Mouse (Mus musculus) urinary bladder, postnatal 25 days (tissue): ENCODE data around the gene Atp5b.
A peak's percentile ranks its signal among the peaks of the same experiment; 100 is the strongest.
"Not testable (repeated sequence)": the region's sequence is repeated elsewhere in the genome, so short reads cannot be mapped to it uniquely, and the experiment has no call there.

Source experiments
- DNase-seq: peaks from one replicate; pipeline ENCODE4 v3.0.0; 2022; ENCODE audit warnings: low spot score

The Atp5b gene

DNA sequence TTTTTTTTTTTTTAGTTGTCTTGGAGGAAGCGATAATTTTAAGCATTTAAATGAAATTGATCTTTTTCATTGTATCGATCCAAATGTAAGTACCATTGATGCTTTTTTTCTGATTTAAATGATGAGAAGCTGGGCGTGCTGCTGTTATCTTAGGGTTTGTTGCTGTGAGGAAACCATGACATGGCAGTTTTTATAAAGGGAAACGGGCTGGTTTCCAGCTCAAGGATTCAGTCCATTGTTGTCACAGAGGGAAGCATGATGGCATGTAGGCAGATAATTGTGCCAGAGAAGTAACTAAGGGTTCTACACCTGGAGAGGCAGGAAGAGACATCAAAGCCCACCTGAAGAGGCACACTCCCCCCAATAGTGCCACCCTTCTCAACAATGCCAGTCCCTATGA, 13.9 kb upstream of the Atp5b start:
- no peak for DNase-seq

DNA sequence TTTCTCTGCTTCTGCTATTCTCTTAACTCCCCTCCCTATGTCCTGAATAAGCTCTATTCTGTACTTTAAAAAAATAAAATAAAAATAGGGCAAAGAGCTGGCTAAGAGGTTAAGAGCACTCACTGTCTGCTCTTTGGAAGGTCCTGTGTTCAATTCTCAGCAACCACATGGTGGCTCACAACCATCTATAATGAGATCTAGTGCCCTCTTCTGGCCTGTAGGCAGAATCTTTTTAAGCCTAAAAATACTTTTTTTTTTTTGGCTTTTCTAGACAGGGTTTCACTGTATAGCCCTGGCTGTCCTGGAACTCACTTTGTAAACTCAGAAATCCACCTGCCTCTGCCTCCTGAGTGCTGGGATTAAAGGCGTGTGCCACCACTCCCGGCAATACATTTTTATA, 12.6 kb upstream of the Atp5b start:
- not testable (repeated sequence) for DNase-seq

DNA sequence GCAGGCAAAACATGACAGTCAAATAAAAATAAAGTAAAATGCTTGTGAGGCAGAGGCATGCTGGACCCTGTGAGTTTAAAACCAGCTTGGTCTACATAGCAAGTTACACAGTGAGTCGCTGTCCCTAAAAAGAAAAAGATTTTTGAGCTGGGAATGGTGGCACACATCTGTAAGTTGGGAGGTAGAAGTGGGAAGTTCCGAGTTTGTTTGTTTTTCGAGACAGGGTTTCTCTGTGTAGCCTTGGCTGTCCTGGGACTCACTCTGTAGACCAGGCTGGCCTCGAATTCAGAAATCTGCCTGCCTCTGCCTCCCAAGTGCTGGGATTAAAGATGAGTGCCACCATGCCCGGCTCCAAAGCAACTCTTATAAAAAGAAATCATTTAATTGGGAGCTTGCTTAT, 4.8 kb upstream of the Atp5b start:
- DNase-seq: not testable (repeated sequence)

DNA sequence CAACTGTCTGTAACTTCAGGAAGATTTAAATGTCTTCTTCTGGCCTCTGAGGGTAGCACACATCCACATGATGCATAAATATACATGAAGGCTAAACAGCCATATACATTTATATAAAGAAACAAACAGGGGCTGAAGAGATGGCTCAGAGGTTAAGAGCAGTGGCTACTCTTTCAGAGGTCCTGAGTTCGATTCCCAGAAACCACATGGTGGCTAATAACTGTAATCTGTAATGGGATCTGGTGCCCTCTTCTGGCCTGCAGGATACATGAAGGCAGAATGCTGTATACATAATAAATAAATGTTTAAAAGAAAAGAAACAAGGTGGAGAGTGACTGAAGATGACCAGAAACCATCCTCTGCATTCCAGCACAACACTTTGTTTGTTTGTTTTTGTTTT, 2.6 kb upstream of the Atp5b start:
- DNase-seq: no peak

DNA sequence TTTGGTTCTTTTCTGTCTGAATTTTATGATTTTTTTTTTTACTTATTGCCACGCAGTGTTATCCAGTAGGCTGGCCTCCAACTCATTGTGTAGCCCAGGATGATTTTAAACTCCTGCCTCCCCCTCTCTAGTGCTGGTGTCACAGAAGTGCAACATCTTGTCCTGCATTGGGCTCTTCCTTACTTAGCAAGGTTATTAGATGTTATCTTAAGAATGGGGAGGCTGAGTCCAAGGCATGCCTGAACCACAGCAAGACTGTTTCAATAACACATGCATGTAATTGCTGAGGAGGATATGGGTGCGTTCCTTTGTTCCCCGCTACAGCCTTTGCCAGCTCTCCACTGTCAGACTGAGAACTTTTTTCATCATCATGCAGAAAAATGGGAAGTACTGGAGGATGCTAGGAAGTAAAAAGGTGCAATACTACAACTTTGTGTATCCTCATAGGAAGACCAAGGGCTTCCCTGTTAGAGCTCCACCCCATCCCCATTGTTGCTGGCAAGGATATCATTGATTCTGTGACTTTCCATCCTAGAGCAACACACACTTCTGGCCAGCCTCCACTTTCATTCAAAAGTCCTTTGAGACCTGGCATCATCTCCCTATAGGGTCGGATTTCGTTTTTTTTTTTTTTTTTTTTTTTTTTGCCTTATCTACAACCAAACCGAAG, 1.1 kb upstream of the Atp5b start:
- no peak for DNase-seq

DNA sequence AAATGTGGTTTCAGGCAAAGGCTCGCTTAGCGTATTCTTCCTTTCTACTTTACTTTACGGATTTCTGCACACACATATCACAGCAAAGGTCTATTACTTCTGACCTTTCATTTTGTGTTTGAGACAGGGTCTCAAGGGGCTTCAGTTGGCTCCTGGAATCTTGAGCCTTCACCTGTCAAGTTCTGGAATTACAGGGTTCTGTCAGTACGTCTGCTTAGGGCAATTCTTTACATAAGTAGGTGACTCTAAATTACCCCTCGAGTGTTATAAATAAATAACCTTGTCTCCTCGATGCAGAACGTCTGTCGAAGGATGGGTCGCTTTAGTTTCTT, 630 bp upstream of the Atp5b start:
- DNase-seq: no peak

DNA sequence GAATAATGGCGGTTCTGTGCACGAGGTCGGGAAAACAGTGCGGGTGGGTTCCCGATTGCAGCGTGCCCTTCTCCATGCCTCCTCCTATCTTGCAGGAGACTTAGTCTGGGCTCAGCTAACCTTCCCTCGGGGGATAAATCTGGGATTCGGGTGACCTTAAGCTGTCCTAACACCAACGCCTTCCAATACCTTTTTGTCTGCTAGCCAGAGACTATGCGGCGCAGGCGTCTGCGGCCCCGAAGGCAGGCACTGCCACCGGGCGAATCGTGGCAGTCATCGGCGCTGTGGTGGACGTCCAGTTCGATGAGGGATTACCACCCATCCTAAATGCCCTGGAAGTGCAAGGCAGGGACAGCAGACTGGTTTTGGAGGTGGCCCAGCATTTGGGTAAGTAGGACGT, 615 bp downstream of the Atp5b start:
- DNase-seq: peak; percentile 25

DNA sequence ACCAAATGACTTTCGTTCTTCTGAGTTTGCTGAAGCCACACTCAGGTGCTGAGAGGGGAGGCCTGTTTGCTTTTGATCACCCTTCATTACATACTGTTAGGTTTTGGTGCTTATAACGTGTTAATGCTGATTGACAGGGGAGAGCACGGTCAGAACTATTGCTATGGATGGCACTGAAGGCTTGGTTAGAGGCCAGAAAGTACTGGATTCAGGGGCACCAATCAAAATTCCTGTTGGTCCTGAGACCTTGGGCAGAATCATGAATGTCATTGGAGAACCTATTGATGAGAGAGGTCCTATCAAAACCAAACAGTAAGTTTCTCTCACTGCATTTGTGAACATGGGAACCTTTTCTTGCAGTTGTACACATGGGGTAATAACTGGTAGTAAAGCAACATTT, 1.1 kb downstream of the Atp5b start:
- DNase-seq: no peak

DNA sequence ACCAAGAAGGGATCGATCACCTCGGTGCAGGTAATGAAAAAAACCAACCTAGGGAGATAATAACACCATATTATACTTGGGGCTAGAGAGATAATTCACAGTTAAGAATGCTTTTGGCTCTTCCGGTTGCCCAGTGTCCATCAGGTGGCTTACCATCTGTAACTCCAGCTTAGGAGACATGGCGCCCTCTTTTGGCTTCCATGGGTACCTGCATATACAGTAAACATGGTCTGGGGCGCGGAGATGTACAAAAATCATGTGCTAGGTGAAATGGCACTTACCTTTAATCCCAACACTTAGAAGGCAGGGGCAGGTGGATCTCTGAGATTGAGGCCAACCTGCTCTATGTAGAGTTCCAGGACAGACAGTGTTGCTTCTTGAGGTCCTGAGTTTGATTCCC, 3.3 kb downstream of the Atp5b start:
- DNase-seq: no peak

DNA sequence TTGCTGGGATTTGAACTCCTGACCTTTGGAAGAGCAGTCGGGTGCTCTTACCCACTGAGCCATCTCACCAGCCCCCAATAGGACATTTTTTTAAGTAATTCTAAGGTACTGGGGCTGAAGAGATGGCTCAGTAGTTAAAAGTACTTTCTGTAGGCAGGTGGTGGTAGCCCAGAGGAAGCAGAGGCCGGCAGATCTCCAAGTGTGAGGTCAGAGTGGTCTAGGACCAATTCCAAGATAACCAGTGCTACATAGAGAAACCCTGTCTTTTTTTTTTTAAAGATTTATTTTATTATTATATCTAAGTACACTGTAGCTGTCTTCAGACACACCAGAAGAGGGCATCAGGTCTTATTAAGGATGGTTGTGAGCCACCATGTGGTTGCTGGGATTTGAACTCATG, 4.1 kb downstream of the Atp5b start:
- DNase-seq: not testable (repeated sequence)

DNA sequence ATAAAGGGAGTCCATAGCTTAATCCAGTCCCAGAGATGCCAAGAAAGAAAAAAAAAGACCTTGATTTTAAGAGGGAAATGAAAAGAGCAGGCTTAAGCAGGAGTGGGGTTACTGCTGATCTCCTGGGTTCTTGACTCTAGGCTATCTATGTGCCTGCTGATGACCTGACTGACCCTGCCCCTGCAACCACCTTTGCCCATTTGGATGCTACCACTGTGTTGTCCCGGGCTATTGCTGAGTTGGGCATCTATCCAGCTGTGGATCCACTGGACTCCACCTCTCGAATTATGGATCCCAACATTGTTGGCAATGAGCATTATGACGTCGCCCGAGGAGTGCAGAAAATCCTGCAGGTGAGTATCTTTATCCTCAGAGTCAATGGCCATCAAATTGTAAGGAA, 5.1 kb downstream of the Atp5b start:
- DNase-seq: no peak

DNA sequence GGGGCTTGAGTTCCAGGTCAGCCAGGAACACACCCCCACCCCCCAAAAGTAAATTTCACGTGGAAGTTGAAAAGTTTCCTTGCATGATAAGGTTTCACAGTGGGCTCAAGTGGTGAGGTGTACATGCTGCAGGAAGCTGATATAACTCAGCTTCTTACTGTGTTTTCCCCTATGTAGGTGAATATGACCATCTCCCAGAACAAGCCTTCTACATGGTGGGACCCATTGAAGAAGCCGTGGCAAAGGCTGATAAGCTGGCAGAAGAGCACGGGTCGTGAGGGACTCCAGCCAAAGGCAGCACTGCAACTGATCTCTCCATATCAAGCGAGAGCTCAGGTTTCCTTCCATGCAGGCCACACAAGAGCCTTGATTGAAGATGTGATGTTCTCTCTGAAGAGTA, 6.8 kb downstream of the Atp5b start:
- no peak for DNase-seq

DNA sequence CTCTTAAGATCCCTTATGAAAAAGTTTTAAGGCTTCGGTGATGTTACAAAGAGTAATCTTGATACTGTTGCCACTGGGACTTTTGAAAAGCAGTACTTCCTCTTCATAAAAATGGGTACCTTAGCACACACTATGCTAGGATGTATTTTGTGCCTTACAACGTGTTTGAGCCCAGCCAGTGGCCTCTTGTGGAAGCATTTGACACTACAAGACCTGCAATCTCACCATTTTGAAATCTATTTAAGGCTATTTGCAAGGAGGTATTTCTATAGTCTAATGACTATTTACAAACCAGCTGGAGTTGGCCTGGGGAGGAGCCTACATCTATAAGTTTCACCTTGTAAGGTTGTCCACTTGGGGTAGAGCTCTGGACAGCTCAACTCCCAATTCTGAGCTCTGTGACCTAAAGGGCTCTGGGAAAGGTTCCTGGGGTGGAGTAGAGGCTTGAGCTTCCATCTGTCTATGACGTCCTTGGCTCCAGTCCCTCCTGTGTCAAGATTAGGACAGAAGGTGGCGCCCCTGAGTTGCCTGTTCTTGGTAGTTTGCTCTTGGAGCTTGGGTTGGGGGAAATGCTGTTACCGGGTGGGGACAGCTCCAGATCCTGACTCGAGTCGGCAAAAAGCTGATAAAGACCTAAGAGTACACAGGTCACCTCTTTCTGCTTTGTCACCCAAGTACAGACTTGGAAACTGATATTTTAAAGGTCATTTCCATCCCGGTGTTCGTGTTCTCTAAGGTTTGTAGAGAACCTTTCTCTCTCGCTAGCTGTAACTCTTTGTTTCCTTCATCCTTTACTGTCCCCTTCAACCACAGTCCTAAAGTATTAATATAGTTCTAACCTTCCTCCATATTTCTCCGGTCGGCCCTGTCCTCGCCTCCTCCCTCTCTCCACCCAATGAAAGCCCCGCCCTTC, 7.8 kb downstream of the Atp5b start:
- DNase-seq: peak; percentile 81

DNA sequence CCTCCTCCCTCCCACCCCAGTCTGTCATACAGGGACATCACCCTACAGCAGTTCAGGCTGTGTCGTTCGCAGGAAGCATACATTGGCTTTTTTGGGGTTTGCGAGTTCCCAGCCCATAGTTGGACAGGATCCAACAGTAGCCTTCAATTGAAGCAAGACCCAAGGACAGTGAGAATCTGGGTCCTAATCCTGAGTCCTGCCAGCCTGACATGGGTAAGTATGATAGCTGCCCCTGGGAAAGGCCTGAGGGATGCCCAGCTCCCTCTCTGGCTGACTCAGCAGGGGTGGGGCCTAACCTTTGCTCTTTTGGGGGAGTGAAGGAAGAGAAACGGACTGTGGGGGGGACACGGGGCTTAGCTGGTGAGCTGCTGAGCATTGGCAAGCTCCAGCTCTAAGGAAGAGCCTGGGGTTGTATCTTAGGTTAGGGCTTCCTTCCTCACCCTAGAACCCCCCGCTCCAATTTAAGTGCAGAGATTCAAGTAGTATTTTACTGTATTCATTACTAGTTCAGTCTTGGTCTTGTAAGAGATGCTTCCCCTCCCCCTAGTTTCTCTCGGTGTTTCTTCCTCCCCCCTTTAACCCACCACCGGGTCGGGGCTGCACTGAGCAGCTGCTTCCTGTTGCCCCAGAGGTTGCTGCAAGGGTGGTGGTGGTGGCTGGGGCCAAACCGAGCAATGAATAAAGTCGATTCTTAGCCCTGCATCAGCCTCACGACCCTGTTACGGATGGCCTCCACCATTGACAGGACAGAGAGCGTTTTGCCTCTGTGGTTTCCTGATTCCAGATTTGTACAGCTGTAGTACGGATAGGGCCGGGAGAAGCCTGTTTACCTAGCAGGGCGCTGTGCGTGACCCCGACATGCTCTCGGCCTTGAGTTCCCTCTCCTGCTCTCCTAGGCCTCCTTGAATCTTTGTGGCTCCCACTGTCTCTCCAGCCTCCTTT, 8.8 kb downstream of the Atp5b start, which contains the start of gene Baz2a:
TSS of gene Baz2a (plus strand) at position 14 of the 942 bp plus-strand sequence.
- peak; percentile 40 for DNase-seq

DNA sequence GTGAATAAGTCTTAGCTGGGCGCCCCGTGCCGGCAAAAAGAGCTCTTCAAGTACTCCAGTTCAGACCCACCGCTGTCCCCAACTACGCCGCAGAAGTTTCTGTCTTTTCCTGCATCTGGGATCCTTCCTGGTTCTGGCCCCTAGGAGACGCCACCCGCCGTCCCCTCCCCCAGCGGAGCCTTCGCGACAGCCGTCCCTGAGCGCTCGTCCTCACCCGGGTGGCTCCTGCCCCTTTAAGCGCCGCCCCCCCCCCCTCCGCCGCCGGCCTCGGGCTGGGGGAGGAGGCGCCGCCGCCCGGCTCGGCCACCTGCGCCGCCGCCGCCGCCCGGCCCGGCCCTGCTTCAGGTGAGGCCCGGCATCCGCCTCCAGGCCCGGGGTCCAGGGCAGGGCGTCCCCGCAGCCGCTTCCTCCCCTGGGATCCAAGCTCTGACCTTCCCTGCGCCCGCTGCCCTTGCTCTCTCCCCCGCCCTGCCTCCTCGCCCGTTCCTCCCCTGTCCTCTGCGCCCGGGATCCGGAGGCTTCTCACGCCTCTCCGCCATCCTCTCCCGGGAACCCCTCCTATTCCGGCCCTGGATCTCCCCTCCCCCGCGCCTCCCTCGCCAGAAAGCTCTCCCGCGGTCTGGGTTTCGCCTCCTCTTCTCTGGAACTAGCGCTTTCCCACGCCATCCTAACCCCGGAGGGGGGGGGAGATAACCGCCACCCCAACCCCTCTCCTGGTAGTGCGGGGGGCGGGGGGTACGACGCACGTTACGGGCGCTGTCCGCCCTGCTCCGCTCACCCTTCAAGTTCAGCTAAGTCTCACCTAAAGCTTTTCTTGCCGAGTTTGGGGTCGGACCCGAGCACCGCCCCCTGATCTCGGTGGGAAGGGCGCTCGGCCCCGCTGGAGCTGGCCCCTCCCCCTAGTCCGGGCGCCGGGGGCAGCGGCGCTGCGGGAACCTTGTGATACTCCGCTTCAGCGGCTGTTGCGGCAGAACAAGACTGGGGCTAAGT, 9.7 kb downstream of the Atp5b start:
- DNase-seq: peak; percentile 70

DNA sequence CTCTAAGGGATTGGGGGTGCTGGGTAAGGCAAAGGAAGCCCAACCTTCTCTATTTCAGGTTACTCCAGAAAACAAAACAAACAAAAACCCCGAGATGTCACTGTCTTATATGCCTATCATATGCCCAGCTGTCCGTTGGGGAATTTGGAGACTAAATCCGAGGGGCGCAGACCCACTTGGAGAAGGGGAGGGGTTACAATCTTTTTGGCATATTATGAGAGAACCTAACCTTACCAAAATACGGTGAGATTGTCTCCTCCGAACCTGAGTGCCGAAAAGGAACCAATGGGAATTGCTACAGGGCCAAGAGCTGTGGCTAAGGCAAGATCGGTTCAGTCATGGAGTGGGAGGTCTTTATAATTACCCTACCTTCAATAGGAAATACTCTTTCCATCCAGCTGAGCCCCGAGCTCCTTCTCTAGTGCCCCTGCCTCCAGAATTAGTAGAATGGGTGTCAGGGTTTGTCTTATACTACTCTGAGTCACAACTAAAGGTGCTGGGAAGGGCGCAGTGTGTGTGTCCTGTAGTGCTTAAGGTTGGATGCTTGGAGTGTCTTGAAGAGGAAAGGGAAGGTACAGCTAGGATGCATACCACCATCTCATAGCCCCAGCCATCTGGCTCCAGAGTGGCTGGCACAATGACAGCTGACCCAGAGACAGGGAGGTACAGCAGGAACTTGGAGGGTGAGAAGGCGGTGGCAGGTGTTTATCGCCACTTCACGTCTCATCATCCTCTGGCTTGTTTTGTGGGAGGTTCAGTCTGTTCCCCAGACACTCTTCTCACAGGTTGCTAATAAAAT, 10.6 kb downstream of the Atp5b start:
- no peak for DNase-seq

DNA sequence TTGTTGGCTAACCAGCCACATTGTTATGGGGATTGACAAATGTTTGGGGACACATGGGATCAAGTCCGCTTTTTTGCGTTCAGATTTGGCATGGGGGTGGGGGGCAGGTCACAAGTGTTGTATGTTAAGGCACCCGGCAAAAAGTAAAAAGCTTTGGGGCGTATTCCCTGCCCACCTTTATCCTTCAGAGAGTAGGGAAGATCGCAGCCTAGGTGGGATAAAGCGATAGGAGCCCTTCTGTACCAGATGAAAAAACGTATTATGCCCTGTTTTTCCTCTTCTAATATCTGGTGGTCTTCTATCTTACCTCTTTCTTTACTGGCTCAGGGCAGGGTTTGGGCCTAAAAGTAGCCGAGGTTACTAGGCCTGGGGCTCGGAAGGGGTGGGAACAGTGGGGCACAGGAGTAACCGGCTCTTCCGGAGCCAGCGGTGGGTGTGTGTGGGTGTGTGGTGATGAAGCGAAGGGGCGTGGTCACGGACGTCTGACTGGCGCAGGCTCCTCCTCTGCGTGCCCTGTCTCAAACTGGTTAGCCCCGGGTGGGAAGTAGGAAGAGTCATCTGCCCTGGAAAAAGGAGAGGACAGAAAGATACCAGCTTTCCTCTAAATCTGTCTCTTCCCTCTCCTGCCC, 11.4 kb downstream of the Atp5b start:
- peak; percentile 80 for DNase-seq

DNA sequence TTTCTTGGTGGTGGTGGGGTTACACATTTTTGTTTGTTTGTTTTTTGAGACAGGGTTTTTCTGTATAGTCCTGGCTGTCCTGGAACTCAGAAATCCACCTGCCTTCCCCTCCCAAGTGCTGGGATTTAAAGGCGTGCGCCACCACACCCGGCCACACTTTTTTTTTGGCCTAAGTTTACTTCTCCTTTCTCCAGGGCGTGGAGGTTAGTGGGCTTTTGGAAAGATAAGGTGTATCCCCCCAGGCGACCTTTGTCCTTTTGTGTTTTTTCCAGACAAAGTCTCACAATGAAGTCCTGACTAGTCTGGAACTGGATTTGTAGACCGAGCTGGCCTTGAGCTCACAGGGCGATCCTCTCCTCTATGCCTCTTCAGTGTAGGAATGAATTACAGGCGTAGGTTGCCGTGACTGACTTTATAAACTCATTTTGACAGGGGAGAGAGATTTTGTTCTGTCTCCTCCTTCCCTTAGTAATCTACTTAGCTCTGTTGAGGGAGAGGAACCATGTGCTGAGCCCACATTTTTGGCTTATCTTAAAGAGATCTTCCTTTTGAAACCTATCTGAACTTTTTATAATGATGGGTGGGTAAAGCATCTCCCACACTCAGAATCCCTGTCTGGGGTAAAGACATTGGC, 12.0 kb downstream of the Atp5b start:
- DNase-seq: no peak

DNA sequence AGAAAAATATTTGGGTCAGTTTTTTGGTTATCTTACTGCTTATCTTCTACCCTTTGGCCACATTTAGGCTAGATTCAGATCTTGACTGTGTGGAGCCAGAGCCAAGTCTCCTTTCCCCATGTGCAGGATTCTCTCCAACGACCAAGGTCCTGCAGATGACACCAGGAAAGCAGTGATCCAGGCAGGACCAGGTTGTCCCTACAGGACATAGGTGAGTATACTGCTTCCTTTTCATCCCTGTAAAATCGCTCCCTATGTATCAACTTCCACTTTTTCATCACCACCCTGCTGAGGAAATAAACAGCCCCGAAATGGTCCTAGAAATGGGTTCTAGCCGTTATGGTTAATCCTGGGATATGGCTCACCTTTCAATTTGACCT, 13.2 kb downstream of the Atp5b start:
- DNase-seq: no peak
